Mouse (Mus musculus) frontal cortex, postnatal 14 days (tissue): Measurements from ENCODE around the gene Trnp1.

Experiments
- DNase-seq, 2 experiments: peaks; one replicate each; pipeline ENCODE4 v3.0.0; 2022; ENCODE audit warnings: low spot score in 2 of 2

The Trnp1 gene

DNA sequence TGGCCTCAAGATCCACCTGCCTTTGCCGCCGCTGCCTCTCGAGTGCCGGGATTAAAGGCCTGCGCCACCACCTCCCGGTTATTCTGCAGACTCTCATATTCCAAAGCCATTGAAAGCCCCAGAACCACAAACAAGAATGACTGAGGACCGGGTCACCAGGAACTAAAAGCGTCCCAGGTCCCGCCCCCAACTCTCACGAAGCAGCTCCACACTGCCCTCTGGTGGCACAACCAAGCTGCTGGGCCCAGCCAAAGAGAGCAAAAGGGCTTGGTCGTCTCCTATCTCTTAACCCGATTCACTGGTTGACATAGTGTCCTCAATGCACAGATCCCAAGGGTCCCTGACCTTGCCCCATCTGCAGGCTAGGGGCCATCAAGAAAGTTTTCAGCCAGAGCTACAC is 3.9 kb downstream of the Trnp1 start:
- DNase-seq, result peak in 1 of 2 experiments; percentile 80

DNA sequence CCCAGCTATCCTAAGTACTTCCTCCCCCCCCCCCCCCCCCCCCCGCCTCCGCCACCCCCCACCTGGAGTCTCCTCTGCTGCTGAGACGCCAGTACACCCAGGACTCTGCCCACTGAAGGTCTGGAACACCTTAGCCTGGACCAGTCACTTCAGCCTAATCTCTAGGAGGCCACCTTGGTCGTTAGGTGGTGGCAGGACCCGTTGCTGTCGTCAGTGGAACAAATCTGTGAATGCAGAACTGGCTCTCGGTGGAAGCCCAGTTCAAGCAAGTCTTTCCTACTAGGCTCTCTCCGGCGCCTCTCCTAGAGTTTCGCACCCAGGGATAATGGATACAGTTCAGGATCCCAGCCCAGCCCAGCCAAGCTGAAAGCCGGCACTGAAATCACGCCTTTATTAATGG is 4.5 kb downstream of the Trnp1 start:
- no peak for DNase-seq

DNA sequence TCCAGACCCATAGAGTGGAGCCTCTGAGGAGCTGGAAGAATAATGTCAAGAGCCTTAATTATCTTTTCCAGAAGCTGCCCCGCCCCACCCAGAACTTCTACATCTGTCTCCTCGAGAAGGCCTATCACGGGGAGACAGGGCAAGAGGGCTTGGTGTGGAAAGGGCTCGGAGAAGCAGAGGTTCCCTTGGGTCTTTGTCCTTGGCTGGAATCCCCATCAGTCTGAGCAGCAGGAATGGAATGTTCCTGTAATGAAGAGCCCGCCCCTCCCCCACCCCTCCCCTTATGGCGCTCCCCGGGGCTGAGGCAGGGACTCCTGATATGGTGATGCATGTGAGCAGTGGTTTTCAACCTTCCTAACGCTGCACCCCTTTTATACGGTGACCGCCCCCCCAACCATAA is 6.5 kb downstream of the Trnp1 start:
- no peak for DNase-seq

- DNase-seq, result no peak
Observed at GRCm38 (mm10) chr4:133489489-133490245, 8.7 kb downstream of the Trnp1 start.

DNA sequence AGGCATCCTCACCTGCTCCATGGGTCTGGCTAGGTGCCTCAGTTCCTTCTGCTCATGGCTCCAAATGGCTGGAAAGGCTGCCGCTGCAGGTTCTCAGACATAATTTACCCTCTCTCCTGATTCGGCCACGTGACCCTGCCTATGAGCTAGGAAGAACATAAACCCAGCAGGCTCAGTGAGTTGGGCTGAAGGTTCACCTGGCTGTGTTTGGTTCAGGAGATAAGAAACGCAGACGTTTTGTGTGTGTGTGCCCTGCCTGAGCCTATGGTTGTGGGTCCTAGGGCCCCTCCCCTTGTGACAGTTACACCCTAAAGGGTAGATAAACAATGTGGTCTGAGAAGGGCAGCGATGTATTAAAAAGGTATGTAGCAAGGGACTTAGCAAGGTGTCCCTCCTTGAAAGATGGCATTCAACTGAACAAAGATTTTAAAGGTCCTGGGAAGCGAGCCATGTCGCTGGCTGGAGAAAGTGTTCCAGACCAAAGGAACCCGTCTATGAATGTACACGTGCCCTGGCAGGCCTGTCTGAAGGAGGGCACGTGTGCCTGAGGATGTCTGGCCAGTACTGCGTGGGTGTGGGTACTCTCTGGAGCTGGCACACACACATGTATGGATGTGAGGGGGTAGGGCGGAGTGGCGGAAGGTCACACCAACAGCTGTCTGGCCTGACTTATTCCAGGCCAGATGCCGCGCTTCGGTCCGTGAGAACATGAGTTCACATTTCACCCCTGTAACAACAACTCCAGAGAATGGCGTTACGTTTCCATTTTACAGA is 9.5 kb downstream of the Trnp1 start:
- DNase-seq, result no peak

- no peak for DNase-seq
Observed at GRCm38 (mm10) chr4:133486673-133487357, 11.5 kb downstream of the Trnp1 start.

DNA sequence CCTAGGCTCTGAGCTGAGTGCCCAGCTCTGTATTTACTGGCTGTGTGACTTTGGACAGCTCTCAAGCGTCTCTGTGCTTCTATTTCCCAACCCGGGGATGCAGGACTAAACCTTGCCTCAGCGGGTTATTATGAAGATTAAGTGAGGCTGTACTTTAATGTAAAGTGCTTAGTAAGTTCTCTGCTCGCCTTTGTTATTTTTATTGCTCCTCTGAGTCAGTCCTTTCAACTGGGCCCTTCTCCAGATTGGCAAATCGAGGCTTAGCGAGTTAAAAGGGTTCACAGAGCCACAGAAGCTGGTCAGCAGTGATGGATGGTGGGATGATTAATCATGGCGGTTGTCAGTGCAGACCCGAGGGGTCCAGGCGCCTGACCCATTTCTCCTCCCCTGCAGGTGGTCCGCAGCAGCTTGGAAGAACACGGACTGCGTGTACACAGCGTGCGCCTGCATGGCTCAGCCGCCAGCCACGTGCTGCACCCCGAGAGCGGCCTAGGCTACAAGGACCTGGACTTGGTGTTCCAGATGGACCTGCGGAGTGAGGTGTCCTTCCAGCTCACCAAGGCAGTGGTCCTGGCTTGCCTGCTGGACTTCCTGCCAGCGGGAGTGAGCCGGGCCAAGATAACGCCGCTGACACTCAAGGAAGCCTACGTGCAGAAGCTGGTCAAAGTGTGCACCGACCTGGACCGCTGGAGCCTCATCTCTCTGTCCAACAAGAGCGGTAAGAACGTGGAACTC is 12.5 kb downstream of the Trnp1 start:
- no peak for DNase-seq

DNA sequence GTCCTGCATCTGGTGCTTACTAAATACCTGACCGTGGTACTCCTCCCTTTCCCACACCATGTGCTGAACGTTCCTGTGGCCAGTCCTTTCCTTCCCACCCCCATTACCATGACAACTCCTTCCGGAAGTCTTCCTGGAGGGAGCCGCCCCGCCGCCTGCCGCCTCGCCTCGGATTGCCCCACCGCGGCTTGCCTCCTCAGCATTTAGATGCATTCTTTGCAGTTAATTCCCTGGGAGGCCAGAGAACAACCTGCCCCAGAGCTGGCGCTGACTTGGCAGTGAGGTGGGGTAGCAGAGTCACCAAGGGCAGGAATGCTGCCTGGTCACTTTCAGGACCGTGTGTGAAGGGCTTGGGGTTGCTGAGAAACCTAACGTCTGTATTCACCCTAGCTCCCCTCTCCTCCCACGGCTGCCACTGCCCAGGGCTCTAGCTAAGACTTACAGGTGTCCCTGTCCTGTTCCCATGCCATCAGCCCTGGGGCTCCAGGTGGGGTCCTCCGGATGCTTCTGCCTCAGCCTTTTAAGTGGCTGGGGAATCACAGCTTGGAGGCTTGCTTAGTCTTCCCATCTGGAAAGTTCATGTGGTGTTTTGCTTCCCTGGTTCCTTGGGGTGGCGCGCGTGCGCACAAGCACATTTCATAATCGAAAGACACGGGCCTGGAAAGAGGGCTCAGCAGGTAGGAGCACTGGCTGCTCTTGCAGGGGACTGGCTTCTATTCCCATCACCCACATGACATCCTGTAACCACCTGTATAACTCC is 13.9 kb downstream of the Trnp1 start:
- DNase-seq, result no peak

- no peak for DNase-seq
Observed at GRCm38 (mm10) chr4:133482479-133482878, 15.9 kb downstream of the Trnp1 start.

DNA sequence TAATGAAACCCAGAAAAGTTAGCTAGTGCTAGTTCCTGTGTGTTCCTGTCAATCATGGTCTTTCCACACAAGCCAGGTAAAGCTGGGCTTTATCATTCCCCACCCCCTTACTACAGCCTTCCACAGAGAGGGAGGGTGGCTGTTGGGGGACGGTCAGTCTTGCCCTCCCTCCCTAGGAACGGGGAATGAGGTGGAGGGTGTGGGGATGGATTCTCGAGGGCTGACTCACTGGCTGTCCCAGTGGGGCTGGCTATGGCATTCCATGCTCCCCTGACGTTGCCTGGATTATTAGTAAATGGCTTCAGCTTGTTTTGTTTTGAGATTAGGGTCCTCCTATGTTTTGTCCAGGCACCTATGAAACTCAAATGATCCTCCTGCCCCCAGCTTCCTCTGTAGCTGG is 16.9 kb downstream of the Trnp1 start:
- no peak for DNase-seq

- no peak for DNase-seq
Observed at GRCm38 (mm10) chr4:133480754-133481153, 17.6 kb downstream of the Trnp1 start.

GRCm38 (mm10) chr4:133480185-133480537 is 18.2 kb downstream of the Trnp1 start:
- no peak for DNase-seq

DNA sequence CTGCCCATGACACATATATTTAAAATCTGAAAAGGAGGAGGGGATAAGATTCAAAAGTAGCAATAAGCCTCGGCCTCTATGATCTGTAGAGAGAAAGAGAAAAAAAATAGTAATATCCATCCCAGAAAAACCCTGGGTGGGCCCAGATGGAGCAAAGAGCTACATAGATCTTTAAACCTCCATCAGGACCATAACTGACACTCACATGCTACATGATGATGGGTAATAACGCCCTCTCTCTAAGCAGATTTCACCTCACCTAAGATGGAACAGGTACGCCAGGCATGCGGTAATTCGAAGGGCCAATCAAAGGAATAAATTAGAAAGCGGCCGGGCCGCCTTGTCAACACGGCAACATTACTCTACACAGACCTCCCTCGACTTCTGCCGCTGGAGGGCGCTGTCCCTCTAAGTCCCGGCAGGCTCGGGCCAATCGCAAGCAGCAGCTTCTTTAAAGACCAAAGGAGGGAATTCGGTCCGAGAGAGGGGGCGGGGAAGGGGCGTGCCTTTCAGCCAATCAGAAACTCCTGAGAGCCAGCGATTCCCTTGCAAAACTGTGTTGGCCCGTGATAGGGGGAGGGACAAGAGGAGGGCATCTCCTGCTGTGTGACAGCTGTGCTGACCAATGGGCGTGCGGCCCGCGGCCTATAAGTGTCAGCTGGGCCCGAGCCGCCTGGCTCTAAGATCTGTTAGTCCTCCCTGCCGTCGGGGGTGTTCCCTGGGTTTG is 18.7 kb downstream of the Trnp1 start, which contains the start of gene Tent5b:
Gene Tent5b (plus strand): TSS at position 675 of the 727 bp plus-strand sequence.
- DNase-seq, result peak; percentile 95 to 97

DNA sequence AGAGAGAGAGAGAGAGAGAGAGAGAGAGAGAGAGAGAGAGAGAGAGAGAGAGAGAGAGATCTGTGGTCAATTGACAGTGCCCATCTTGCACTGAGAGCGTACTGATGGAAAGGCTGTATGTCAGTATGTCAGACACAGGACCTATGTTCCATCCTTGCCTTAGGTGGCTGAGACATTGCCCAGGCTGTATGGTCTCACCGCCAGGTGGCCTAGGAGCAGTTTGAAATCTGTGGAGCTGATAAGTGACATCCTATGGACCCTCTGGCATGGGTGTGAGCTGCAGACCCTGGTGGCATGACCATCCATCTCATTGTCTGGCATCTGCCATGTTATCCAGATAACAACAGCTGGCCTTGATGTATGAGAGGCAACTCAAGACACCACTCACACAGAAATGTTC is 24.5 kb downstream of the Trnp1 start:
- no peak for DNase-seq

- DNase-seq, result no peak
Observed at GRCm38 (mm10) chr4:133471135-133471821, 27.1 kb downstream of the Trnp1 start.

DNA sequence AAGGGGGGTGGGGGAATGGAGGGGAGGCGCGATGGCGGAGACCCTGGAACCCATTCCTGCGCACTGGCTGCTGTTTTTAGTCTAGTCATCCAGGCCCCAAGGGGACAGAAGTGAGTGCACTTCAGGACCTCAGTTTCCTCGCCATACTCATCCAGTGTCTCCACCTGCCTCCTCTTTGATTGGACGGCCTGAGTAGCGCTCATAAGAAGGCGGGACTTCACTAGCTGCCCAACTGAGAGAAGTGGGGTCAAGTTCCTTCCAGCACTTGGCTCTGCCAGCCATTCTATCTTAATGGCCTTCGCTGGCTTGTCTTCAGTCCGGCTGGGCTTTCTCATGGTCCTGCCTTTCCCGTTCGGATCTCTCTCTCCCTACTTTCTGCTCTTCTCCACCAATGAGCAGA is 29.2 kb downstream of the Trnp1 start:
- no peak for DNase-seq

DNA sequence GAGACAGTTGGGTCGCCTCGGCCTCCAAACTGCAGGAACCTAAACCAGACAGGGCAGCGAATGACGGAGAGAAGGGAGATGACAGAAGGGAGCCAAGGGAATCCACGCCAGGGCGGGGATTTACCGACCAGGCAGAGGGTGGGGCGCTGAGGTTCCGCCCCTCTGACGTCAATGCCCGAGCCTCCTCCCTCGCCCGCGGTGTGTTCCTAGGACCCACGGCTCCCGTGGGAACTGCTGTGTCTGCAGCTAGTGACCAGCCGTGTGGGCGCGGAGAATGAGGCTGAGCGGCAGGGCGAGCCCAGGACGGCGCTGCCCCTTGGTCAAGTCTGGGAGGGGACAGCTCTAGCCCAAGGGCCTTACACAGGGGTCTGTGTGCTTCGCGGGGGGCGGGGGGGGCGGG is 30.3 kb downstream of the Trnp1 start:
- peak in 1 of 2 experiments; percentile 65 for DNase-seq

DNA sequence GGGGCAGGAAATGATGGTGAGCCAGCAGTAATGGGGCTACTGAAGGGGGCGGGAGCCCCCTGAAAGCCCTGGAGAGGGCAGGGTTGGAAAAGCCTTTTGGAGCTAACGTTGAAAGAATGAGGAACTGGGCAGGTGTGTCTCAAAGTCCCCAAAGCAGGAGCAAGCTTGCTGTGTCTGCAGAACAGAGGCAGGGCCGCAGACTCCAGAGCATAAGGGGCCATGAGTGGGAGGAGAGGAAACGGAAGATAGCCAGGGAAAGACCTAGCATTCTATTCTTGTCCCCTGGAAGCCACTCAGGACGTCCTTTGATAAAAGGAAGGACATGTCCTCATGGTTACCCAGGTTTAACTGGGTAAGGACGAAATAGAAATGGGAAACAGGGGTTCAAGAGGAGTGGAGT is 35.2 kb downstream of the Trnp1 start:
- no peak for DNase-seq

DNA sequence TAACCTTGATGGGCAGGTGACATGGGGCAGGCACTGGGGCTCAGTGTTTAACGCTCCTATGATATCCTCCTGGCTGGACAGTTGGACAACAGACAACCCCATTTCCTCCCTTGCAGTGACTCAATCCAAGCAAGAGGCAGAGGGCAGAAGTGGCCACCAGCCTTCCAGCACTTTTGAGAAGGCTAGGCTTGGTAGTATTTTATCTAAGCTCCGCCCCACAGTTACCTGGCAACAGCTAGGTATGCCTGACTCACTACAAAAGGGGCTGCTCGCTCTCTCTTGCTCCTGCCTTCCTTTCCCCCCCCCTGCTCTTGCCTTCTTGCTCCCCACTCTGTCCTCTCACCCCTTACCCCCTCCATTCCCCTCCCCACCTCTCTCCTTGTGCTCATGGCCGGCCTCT is 37.0 kb downstream of the Trnp1 start:
- no peak for DNase-seq

- DNase-seq, result no peak
Observed at GRCm38 (mm10) chr4:133460796-133461325, 37.5 kb downstream of the Trnp1 start.
